Mouse (Mus musculus) stomach, embryonic 15.5 days (tissue): ENCODE data around the gene Cbx2. TPM values are rescaled to one million over a fixed set of nuclear protein-coding genes. Genes with fewer than 3 reads are reported as not detected.

Experiments used
- ATAC-seq: fragments of 200-750 bp; cut with Nextera tagmentation; 2 replicates; pipeline ENCODE4 v1.8.0; 2017; ENCODE audit warnings: low read depth, moderate number of reproducible peaks, moderate TSS enrichment; ENCODE audit not compliant: insufficient read depth, low FRiP score
- H3K27ac ChIP-seq: fragments of 300-500 bp; sonication (generic); 2 replicates; pipeline ENCODE4 v1.5.1; 2015; ENCODE audit warnings: mild to moderate bottlenecking, inconsistent platforms
- H3K27me3 ChIP-seq: fragments of 300-500 bp; sonication (generic); replicated peaks from 2 replicates; pipeline ENCODE4 v1.6.1; 2015; ENCODE audit warnings: inconsistent platforms
- H3K36me3 ChIP-seq: fragments of 300-500 bp; sonication (generic); 2 replicates; pipeline ENCODE4 v1.6.1; 2015; ENCODE audit warnings: inconsistent platforms
- H3K4me1 ChIP-seq: fragments of 300-500 bp; sonication (generic); 2 replicates; pipeline ENCODE4 v1.6.1; 2015; ENCODE audit warnings: inconsistent platforms
- H3K4me2 ChIP-seq: fragments of 300-500 bp; sonication (generic); 2 replicates; pipeline ENCODE4 v1.6.1; 2015; ENCODE audit warnings: mild to moderate bottlenecking, inconsistent platforms
- H3K4me3 ChIP-seq: fragments of 300-500 bp; sonication (generic); replicated peaks from 2 replicates; pipeline ENCODE4 v1.5.1; 2015; ENCODE audit warnings: inconsistent platforms
- H3K9ac ChIP-seq: fragments of 300-500 bp; sonication (generic); 2 replicates; pipeline ENCODE4 v1.6.1; 2015; ENCODE audit warnings: inconsistent platforms
- H3K9me3 ChIP-seq: fragments of 300-500 bp; sonication (generic); 2 replicates; pipeline ENCODE4 v1.6.1; 2016; ENCODE audit warnings: inconsistent platforms
- WGBS: fragments of 180-500 bp; shearing (Covaris S2); methylation state at CpG from one replicate; pipeline ENCODE4 v1.1.7; 2015; 5-methylcytosine and 5-hydroxymethylcytosine counted together
- polyA plus RNA-seq: library from polyadenylated mRNA; unstranded; fragments of >200 nt; fragmentation: Nextera tagmentation; extraction: Ambion mirVana; gene quantifications from 2 replicates; pipeline ENCODE4 v1.2.1, GENCODE M21; 2015

The Cbx2 gene
- polyA plus RNA-seq, result 21.3 and 24.8 TPM in 2 replicates

- H3K4me2 ChIP-seq, result peak within 1 kb of the TSS; percentile 88
- H3K27me3 ChIP-seq, result no peaks in the 10 kb centered on the region; the same call in 1 of the 2 replicates
- H3K4me3 ChIP-seq, result peak within 1 kb of the TSS; percentile 73
- peak within 1 kb of the TSS; percentile 62 for H3K9ac ChIP-seq
- peaks cover 8% of the 10 kb centered on the region; the same call in 1 of the 2 replicates for H3K36me3 ChIP-seq
- H3K4me1 ChIP-seq, result peaks cover 35% of the 10 kb centered on the region
- H3K9me3 ChIP-seq, result no peaks in the 10 kb centered on the region
- peak; percentile 86 for ATAC-seq
- H3K27ac ChIP-seq, result peak within 1 kb of the TSS; percentile 78
- WGBS, result 0% methylated on average over 96 of the region's 99 CpGs
These were observed at the start of gene Cbx2 for GRCm38 (mm10) chr11:119022895-119023615. Cbx2 (plus strand) TSS chr11:119022962.

- Histone ChIP-seq H3K9ac (no peak overlapping the region), H3K27ac (no peak overlapping the region), H3K9me3 (no peaks in the 10 kb centered on the region), H3K36me3 (no peaks in the 10 kb centered on the region), H3K4me1 (no peaks in the 10 kb centered on the region), H3K4me2 (no peak overlapping the region), H3K27me3 (peaks cover 26% of the 10 kb centered on the region), H3K4me3 (no peak overlapping the region)
- 73% methylated on average over 7 of the region's 7 CpGs for WGBS
- ATAC-seq, result no peak
These were observed 48.4 kb upstream of the Cbx2 start for GRCm38 (mm10) chr11:118974340-118974739.

GRCm38 (mm10) chr11:118975427-118975826, 47.3 kb upstream of the Cbx2 start:
- WGBS, result 2% methylated on average over 10 of the region's 10 CpGs
- 0 out of 2 replicates have a peak overlapping the region, but pooled peaks have one; percentile 3 for H3K4me3 ChIP-seq
- no peak overlapping the region for H3K27ac ChIP-seq
- no peaks in the 10 kb centered on the region for H3K4me1 ChIP-seq
- H3K4me2 ChIP-seq, result peak overlapping the region; percentile 31
- no peaks in the 10 kb centered on the region for H3K9me3 ChIP-seq
- no peak for ATAC-seq
- no peaks in the 10 kb centered on the region for H3K36me3 ChIP-seq
- H3K27me3 ChIP-seq, result peaks cover 26% of the 10 kb centered on the region
- H3K9ac ChIP-seq, result no peak overlapping the region

- peaks cover 25% of the 10 kb centered on the region for H3K27me3 ChIP-seq
- WGBS, result 16% methylated on average over 12 of the region's 12 CpGs
- H3K4me2 ChIP-seq, result peak overlapping the region; percentile 31
- peak; percentile 23; the same call in 1 of the 2 replicates for ATAC-seq
- 0 out of 2 replicates have a peak overlapping the region, but pooled peaks have one; percentile 3 for H3K4me3 ChIP-seq
- no peaks in the 10 kb centered on the region for H3K9me3 ChIP-seq
- no peak overlapping the region for H3K9ac ChIP-seq
- H3K4me1 ChIP-seq, result no peaks in the 10 kb centered on the region
- H3K36me3 ChIP-seq, result no peaks in the 10 kb centered on the region
- no peak overlapping the region for H3K27ac ChIP-seq
These were observed 46.8 kb upstream of the Cbx2 start for GRCm38 (mm10) chr11:118975917-118976316.

GRCm38 (mm10) chr11:118980388-118980787, 42.4 kb upstream of the Cbx2 start:
- H3K9ac ChIP-seq, result no peak overlapping the region
- ATAC-seq, result no peak
- H3K4me1 ChIP-seq, result no peaks in the 10 kb centered on the region
- peaks cover 13% of the 10 kb centered on the region; the same call in 1 of the 2 replicates for H3K27me3 ChIP-seq
- no peaks in the 10 kb centered on the region for H3K9me3 ChIP-seq
- no peak overlapping the region for H3K4me3 ChIP-seq
- H3K36me3 ChIP-seq, result no peaks in the 10 kb centered on the region
- 73% methylated on average over 2 of the region's 2 CpGs for WGBS
- H3K27ac ChIP-seq, result no peak overlapping the region
- H3K4me2 ChIP-seq, result no peak overlapping the region

GRCm38 (mm10) chr11:118981012-118981776, 41.6 kb upstream of the Cbx2 start:
- WGBS, result 60% methylated on average over 18 of the region's 18 CpGs
- Histone ChIP-seq H3K9me3 (no peaks in the 10 kb centered on the region), H3K4me3 (no peak overlapping the region), H3K4me2 (no peak overlapping the region), H3K27ac (no peak overlapping the region), H3K4me1 (no peaks in the 10 kb centered on the region), H3K27me3 (peaks cover 7% of the 10 kb centered on the region; the same call in 1 of the 2 replicates), H3K9ac (no peak overlapping the region), H3K36me3 (no peaks in the 10 kb centered on the region)
- no peak for ATAC-seq

GRCm38 (mm10) chr11:118982593-118983113, 40.1 kb upstream of the Cbx2 start:
- no peak overlapping the region for H3K4me2 ChIP-seq

GRCm38 (mm10) chr11:118985571-118985970, 37.2 kb upstream of the Cbx2 start:
- Histone ChIP-seq H3K36me3 (no peaks in the 10 kb centered on the region), H3K4me2 (no peak overlapping the region), H3K4me1 (no peaks in the 10 kb centered on the region), H3K27ac (no peak overlapping the region), H3K27me3 (no peaks in the 10 kb centered on the region), H3K9ac (no peak overlapping the region), H3K4me3 (no peak overlapping the region), H3K9me3 (no peaks in the 10 kb centered on the region)
- 50% methylated on average over 5 of the region's 5 CpGs for WGBS
- no peak for ATAC-seq

More at GRCm38 (mm10) chr11:118982593-118983113, 40.1 kb upstream of the Cbx2 start:
- 0 out of 2 replicates have a peak, but pooled peaks cover 6% of the 10 kb centered on the region for H3K27me3 ChIP-seq
- 0 out of 2 replicates have a peak, but pooled peaks have one; percentile 18 for ATAC-seq
- no peak overlapping the region for H3K9ac ChIP-seq
- H3K4me3 ChIP-seq, result no peak overlapping the region
- WGBS, result 53% methylated on average over 12 of the region's 12 CpGs
- H3K9me3 ChIP-seq, result no peaks in the 10 kb centered on the region
- H3K27ac ChIP-seq, result no peak overlapping the region
- no peaks in the 10 kb centered on the region for H3K4me1 ChIP-seq
- no peaks in the 10 kb centered on the region for H3K36me3 ChIP-seq

- Histone ChIP-seq H3K9ac (no peak within 1 kb of the TSS), H3K4me2 (no peak within 1 kb of the TSS), H3K27ac (no peak within 1 kb of the TSS), H3K4me1 (no peaks in the 10 kb centered on the region), H3K36me3 (no peaks in the 10 kb centered on the region), H3K4me3 (no peak within 1 kb of the TSS), H3K9me3 (no peaks in the 10 kb centered on the region), H3K27me3 (no peaks in the 10 kb centered on the region)
- 83% methylated on average over 10 of the region's 10 CpGs for WGBS
- ATAC-seq, result no peak
These were observed 34.8 kb upstream of the Cbx2 start, which contains the start of gene Enpp7 for GRCm38 (mm10) chr11:118987999-118988398. Enpp7 (plus strand) TSS chr11:118988188.

- Histone ChIP-seq H3K4me2 (no peak overlapping the region), H3K36me3 (no peaks in the 10 kb centered on the region), H3K4me1 (peaks cover 5% of the 10 kb centered on the region; the same call in 1 of the 2 replicates), H3K27me3 (no peaks in the 10 kb centered on the region), H3K9me3 (no peaks in the 10 kb centered on the region), H3K27ac (no peak overlapping the region), H3K4me3 (no peak overlapping the region), H3K9ac (no peak overlapping the region)
- WGBS, result 51% methylated on average over 3 of the region's 3 CpGs
- ATAC-seq, result no peak
These were observed 30.0 kb upstream of the Cbx2 start for GRCm38 (mm10) chr11:118992781-118993180.

- Histone ChIP-seq H3K4me3 (no peak overlapping the region), H3K9ac (no peak overlapping the region), H3K27ac (no peak overlapping the region), H3K9me3 (no peaks in the 10 kb centered on the region), H3K4me2 (no peak overlapping the region), H3K27me3 (peaks cover 12% of the 10 kb centered on the region), H3K4me1 (peaks cover 17% of the 10 kb centered on the region), H3K36me3 (no peaks in the 10 kb centered on the region)
- 40% methylated on average over 4 of the region's 4 CpGs for WGBS
- no peak for ATAC-seq
These were observed 27.3 kb upstream of the Cbx2 start for GRCm38 (mm10) chr11:118995448-118995847.
